Mouse (Mus musculus): Measurements from ENCODE around the gene Sdc1. TPM values are rescaled to one million over a fixed set of nuclear protein-coding genes. Genes with fewer than 3 reads are reported as not detected.

Gene Sdc1
- polyA plus RNA-seq, 1 experiment from 2014 or later: 175 TPM

DNA sequence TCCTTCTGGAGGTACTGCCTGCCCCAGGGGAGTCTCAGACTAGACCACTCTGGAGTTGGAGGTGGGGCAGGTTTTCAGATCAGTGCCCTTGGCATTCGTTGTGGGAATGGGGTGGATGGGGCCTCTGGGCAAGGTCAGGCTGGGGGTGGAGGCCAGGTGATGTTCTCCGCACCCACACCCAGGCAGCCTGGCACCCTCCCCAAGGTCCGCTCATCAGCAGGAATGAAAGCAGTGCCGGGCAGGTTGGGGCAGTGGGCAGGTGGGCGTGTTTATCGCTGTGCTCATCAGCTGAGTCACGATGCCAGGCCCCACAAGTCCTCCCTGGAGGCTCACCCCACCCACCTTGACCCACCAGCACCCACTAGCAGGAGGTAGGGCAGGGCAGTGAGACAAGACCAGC lies 7.0 kb downstream of the Sdc1 start:
- Histone ChIP-seq H3K27me3 (ENCODE audit: control insufficient read depth, insufficient read depth, low read length) (no peaks in the 10 kb centered on the region), H3K9ac (ENCODE audit: low read length) (0 out of 2 replicates have a peak overlapping the region, but pooled peaks have one; percentile 4), H3K27ac (replicated peaks) (peak overlapping the region; percentile 84), H3K9me3 (ENCODE audit: control insufficient read depth, low read length) (no peaks in the 10 kb centered on the region), H3K4me1 (replicated peaks; ENCODE audit: control insufficient read depth, insufficient read depth) (peaks cover 12% of the 10 kb centered on the region), H3K4me3 (ENCODE audit: low read depth, low read length) (no peak overlapping the region), H3K36me3 (ENCODE audit: control insufficient read depth, insufficient read depth, low read length) (no peaks in the 10 kb centered on the region), H3K4me2 (replicated peaks; ENCODE audit: low read depth) (peak overlapping the region; percentile 11; the same call in 1 of the 2 replicates)
- TF ChIP-seq EP300 (optimal IDR thresholded peaks at IDR 0.05) (peak; percentile 17), CTCF (IDR thresholded peaks at IDR 0.05; ENCODE audit: low read depth) (no peak)
- no peak for ATAC-seq (ENCODE audit: low FRiP score, low TSS enrichment)
- 61% methylated on average over 7 of the region's 7 CpGs for whole genome bisulfite sequencing
- no peak for DNase-seq (ENCODE audit: low spot score)

DNA sequence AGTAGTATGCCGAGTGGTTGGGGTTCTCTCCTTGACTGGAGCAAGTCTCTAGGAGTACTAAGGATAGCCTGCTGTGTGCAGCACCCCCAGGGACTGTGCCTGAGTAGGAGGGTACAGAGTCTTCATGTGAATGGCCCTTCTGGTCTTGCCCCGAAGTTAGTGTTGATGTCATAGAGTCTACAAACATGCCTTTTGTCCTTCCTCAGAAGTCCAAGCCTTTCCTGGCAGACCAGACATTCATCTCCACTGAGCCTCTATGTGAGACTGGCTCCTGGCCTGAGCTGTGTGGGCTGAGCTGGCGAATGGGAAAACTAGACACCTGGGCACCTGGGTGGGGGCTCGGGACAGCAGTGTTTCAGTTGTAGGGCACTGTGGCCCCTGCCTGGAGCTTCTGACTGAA lies 8.7 kb downstream of the Sdc1 start:
- TF ChIP-seq EP300 (optimal IDR thresholded peaks at IDR 0.05): no peak
- TF ChIP-seq CTCF (IDR thresholded peaks at IDR 0.05; ENCODE audit: low read depth): no peak
- H3K4me1 ChIP-seq (replicated peaks; ENCODE audit: control insufficient read depth, insufficient read depth): peaks cover 12% of the 10 kb centered on the region
- 36% methylated on average over 4 of the region's 4 CpGs for WGBS

DNA sequence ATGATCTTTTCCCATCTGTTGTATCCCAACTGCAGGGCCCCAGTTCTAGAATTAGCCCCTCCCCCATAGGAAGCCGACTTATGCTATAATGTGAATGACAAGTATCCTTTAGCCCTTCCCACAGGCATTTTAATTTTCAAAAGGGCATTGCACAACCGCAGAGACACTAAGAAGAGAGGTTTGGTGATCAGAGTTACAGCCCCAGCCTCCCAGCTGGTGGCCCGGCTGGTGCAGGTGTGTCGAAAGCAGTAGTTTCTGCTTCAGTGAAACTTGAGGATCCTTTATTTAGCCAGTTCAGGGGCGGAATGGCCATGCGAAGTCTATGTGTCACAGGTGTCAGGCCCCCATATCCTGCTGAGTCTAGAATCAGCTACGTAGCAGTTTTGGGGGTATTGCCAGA lies 10.0 kb downstream of the Sdc1 start:
- ATAC-seq (ENCODE audit: low FRiP score, low TSS enrichment) (no peak), DNase-seq (ENCODE audit: low spot score) (no peak)
- no peak overlapping the region for H3K9ac ChIP-seq (ENCODE audit: low read length)
- no peak overlapping the region for H3K4me3 ChIP-seq (ENCODE audit: low read depth, low read length)
- no peak overlapping the region for H3K4me2 ChIP-seq (replicated peaks; ENCODE audit: low read depth)
- H3K27ac ChIP-seq (replicated peaks): peak overlapping the region; percentile 89
- no peaks in the 10 kb centered on the region for H3K9me3 ChIP-seq (ENCODE audit: control insufficient read depth, low read length)
- no peaks in the 10 kb centered on the region for H3K36me3 ChIP-seq (ENCODE audit: control insufficient read depth, insufficient read depth, low read length)
- TF ChIP-seq EP300 (optimal IDR thresholded peaks at IDR 0.05): no peak
- no peak for TF ChIP-seq CTCF (IDR thresholded peaks at IDR 0.05; ENCODE audit: low read depth)
- H3K4me1 ChIP-seq (replicated peaks; ENCODE audit: control insufficient read depth, insufficient read depth): peaks cover 9% of the 10 kb centered on the region
- WGBS: 64% methylated on average over 7 of the region's 7 CpGs
- no peaks in the 10 kb centered on the region for H3K27me3 ChIP-seq (ENCODE audit: control insufficient read depth, insufficient read depth, low read length)

More for the DNA sequence above, 8.7 kb downstream of the Sdc1 start:
- Histone ChIP-seq H3K27me3 (ENCODE audit: control insufficient read depth, insufficient read depth, low read length) (no peaks in the 10 kb centered on the region), H3K9me3 (ENCODE audit: control insufficient read depth, low read length) (no peaks in the 10 kb centered on the region), H3K36me3 (ENCODE audit: control insufficient read depth, insufficient read depth, low read length) (no peaks in the 10 kb centered on the region), H3K4me2 (replicated peaks; ENCODE audit: low read depth) (no peak overlapping the region), H3K4me3 (ENCODE audit: low read depth, low read length) (no peak overlapping the region), H3K27ac (replicated peaks) (peak overlapping the region; percentile 84), H3K9ac (ENCODE audit: low read length) (peak overlapping the region; percentile 18; the same call in 1 of the 2 replicates)
- DNase-seq (ENCODE audit: low spot score) (peak; percentile 39), ATAC-seq (ENCODE audit: low FRiP score, low TSS enrichment) (peak; percentile 11; the same call in 1 of the 2 replicates)

GRCm38 (mm10) chr12:8781681-8782378 lies 10.7 kb downstream of the Sdc1 start:
- peaks cover 9% of the 10 kb centered on the region for H3K4me1 ChIP-seq (replicated peaks; ENCODE audit: control insufficient read depth, insufficient read depth)
- H3K9ac ChIP-seq (ENCODE audit: low read length): no peak overlapping the region
- 0 out of 2 replicates have a peak, but pooled peaks have one; percentile 4 for TF ChIP-seq CTCF (IDR thresholded peaks at IDR 0.05; ENCODE audit: low read depth)
- no peak for TF ChIP-seq EP300 (optimal IDR thresholded peaks at IDR 0.05)
- DNase-seq (ENCODE audit: low spot score): peak; percentile 86
- H3K9me3 ChIP-seq (ENCODE audit: control insufficient read depth, low read length): no peaks in the 10 kb centered on the region
- H3K27ac ChIP-seq (replicated peaks): peak overlapping the region; percentile 89
- WGBS: 52% methylated on average over 9 of the region's 9 CpGs
- ATAC-seq (ENCODE audit: low FRiP score, low TSS enrichment): peak; percentile 76
- H3K36me3 ChIP-seq (ENCODE audit: control insufficient read depth, insufficient read depth, low read length): no peaks in the 10 kb centered on the region
- no peaks in the 10 kb centered on the region for H3K27me3 ChIP-seq (ENCODE audit: control insufficient read depth, insufficient read depth, low read length)
- H3K4me3 ChIP-seq (ENCODE audit: low read depth, low read length): no peak overlapping the region
- peak overlapping the region; percentile 32; the same call in 1 of the 2 replicates for H3K4me2 ChIP-seq (replicated peaks; ENCODE audit: low read depth)

GRCm38 (mm10) chr12:8782565-8782964 lies 11.4 kb downstream of the Sdc1 start:
- H3K36me3 ChIP-seq (ENCODE audit: control insufficient read depth, insufficient read depth, low read length): no peaks in the 10 kb centered on the region
- peaks cover 5% of the 10 kb centered on the region; the same call in 1 of the 2 replicates for H3K4me1 ChIP-seq (replicated peaks; ENCODE audit: control insufficient read depth, insufficient read depth)
- ATAC-seq (ENCODE audit: low FRiP score, low TSS enrichment) (peak; percentile 74), DNase-seq (ENCODE audit: low spot score) (peak; percentile 79)
- H3K9me3 ChIP-seq (ENCODE audit: control insufficient read depth, low read length): no peaks in the 10 kb centered on the region
- H3K4me3 ChIP-seq (ENCODE audit: low read depth, low read length): no peak overlapping the region
- no peaks in the 10 kb centered on the region for H3K27me3 ChIP-seq (ENCODE audit: control insufficient read depth, insufficient read depth, low read length)
- H3K4me2 ChIP-seq (replicated peaks; ENCODE audit: low read depth): 0 out of 2 replicates have a peak overlapping the region, but pooled peaks have one; percentile 27
- WGBS: 45% methylated on average over 3 of the region's 3 CpGs
- TF ChIP-seq EP300 (optimal IDR thresholded peaks at IDR 0.05) (peak; percentile 36), CTCF (IDR thresholded peaks at IDR 0.05; ENCODE audit: low read depth) (no peak)
- H3K9ac ChIP-seq (ENCODE audit: low read length): no peak overlapping the region
- peak overlapping the region; percentile 89 for H3K27ac ChIP-seq (replicated peaks)

DNA sequence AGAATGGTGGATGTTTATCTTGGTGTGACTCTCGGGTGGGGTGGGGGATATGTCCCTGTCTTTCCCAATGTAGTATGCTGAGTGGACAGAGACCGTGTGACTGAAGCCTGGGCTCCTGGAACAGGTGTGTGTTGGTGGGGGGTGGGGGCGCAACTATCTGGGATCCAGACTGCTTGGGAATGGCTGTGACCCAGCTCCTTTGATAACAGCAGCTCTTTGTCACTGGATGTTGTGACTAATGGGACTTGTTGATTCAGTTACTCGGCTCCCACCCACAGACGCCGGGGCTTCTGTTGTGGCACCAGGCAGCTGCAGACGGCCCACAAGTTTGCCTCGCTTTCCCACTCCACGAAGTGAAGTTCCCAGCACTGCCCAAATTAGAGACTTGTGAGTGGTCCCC lies 13.1 kb downstream of the Sdc1 start:
- TF ChIP-seq EP300 (optimal IDR thresholded peaks at IDR 0.05) (no peak), CTCF (IDR thresholded peaks at IDR 0.05; ENCODE audit: low read depth) (no peak)
- peak; percentile 70 for DNase-seq (ENCODE audit: low spot score)
- Histone ChIP-seq H3K27ac (replicated peaks) (peak overlapping the region; percentile 82), H3K4me2 (replicated peaks; ENCODE audit: low read depth) (no peak overlapping the region), H3K4me3 (ENCODE audit: low read depth, low read length) (no peak overlapping the region), H3K4me1 (replicated peaks; ENCODE audit: control insufficient read depth, insufficient read depth) (peaks cover 3% of the 10 kb centered on the region; the same call in 1 of the 2 replicates), H3K27me3 (ENCODE audit: control insufficient read depth, insufficient read depth, low read length) (no peaks in the 10 kb centered on the region), H3K9ac (ENCODE audit: low read length) (no peak overlapping the region), H3K9me3 (ENCODE audit: control insufficient read depth, low read length) (no peaks in the 10 kb centered on the region), H3K36me3 (ENCODE audit: control insufficient read depth, insufficient read depth, low read length) (no peaks in the 10 kb centered on the region)
- WGBS: 53% methylated on average over 9 of the region's 9 CpGs
- ATAC-seq (ENCODE audit: low FRiP score, low TSS enrichment): peak; percentile 21; the same call in 1 of the 2 replicates

Measured in stomach, postnatal 0 days (tissue).